8 mouse cellular contexts compared by ENCODE assay signal in the genomic region with DNA sequence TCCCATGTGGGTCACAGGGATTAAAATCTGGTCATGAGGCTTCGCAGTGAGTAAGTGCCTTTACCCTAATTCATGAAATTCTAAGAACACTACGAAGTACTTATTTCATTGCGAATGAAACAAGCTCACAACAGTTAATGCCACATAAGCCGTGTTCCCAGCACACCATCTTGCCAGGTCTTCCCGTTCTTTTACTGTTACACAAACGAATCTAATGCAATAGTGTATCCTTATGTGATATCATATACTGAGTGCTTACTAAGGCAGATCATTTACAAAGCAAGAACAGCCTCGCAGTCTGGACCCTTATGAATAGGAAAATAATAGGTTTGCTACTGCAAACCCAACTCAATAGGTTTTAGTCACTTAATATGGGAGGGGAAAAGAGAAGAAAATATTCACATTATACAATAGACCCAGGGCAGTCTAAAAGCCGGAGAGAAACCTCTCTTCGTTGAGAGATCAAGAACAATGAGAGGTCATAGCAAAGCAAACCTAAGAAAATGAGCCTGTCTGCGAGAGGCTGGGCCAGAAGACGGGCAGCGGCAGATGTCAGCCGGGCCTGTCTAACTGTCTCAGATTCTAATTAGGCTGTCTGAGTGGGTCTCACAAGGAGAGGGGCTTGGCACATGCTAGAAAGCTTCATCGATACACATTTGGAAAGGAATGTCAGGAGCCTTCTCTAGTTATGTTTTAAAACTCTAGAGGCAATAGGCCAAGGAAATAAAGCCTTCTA. TPM values are rescaled to one million over a fixed set of nuclear protein-coding genes. Genes with fewer than 3 reads are reported as not detected.
DNase-seq lines count a peak whose midpoint lies in the region; ATAC-seq and TF ChIP-seq lines count a peak whose summit lies in the region.

No protein-coding gene starts in this region.

- H3K9ac ChIP-seq in kidney, embryonic 16.5 days (replicated peaks; ENCODE audit: low read length) = peak overlapping the region; percentile 82
- H3K9ac ChIP-seq in heart, embryonic 16.5 days (ENCODE audit: low read length) = peak overlapping the region; percentile 94

- no peak for TF ChIP-seq POLR2A in bone marrow macrophage, adult 2 months (IDR thresholded peaks at IDR 0.05; ENCODE audit: borderline replicate concordance, low read depth, low read length)

- H3K4me2 ChIP-seq in kidney, embryonic 16.5 days (replicated peaks; ENCODE audit: low read depth, low read length) = peak overlapping the region; percentile 79
- H3K4me2 ChIP-seq in heart, embryonic 16.5 days (ENCODE audit: low read depth, low read length) = peak overlapping the region; percentile 86

- ATAC-seq in kidney, embryonic 16.5 days (ENCODE audit: low FRiP score, low TSS enrichment) = peak; percentile 8; the same call in 1 of the 2 replicates
- no peak for ATAC-seq in heart, embryonic 16.5 days (replicated peaks; ENCODE audit: extremely low read depth, insufficient read depth, low FRiP score)

- no peaks in the 10 kb centered on the region for H3K27me3 ChIP-seq in kidney, embryonic 16.5 days (ENCODE audit: insufficient read depth, low read length)
- H3K27me3 ChIP-seq in heart, embryonic 16.5 days (ENCODE audit: control insufficient read depth, insufficient read depth, low read length) = no peaks in the 10 kb centered on the region

- peak overlapping the region; percentile 79 for H3K4me3 ChIP-seq in kidney, embryonic 16.5 days (ENCODE audit: low read length)
- H3K4me3 ChIP-seq in bone marrow macrophage, adult 2 months (ENCODE audit: insufficient read depth, low read length) = peak overlapping the region; percentile 73
- H3K4me3 ChIP-seq in heart, embryonic 16.5 days (ENCODE audit: low read length) = peak overlapping the region; percentile 86
- H3K4me3 ChIP-seq in macrophage (ENCODE audit: inconsistent target) = peak overlapping the region; percentile 90

- WGBS in kidney, embryonic 16.5 days = 41% methylated on average over 14 of the region's 14 CpGs
- WGBS in heart, embryonic 16.5 days = 31% methylated on average over 14 of the region's 14 CpGs
- 43% methylated on average over 13 of the region's 14 CpGs for WGBS in macrophage (ENCODE audit: missing documents)

- peaks cover 15% of the 10 kb centered on the region for H3K36me3 ChIP-seq in kidney, embryonic 16.5 days (ENCODE audit: insufficient read depth, low read length)
- H3K36me3 ChIP-seq in heart, embryonic 16.5 days (ENCODE audit: control insufficient read depth, insufficient read depth) = peaks cover 9% of the 10 kb centered on the region
- peaks cover 16% of the 10 kb centered on the region; the same call in 1 of the 2 replicates for H3K36me3 ChIP-seq in macrophage (ENCODE audit: inconsistent target)

- TF ChIP-seq CTCF in bone marrow macrophage, adult 2 months (IDR thresholded peaks at IDR 0.05; ENCODE audit: low read depth, low read length) = no peak

- no peaks in the 10 kb centered on the region for H3K9me3 ChIP-seq in kidney, embryonic 16.5 days (ENCODE audit: low read length)
- no peaks in the 10 kb centered on the region for H3K9me3 ChIP-seq in heart, embryonic 16.5 days (replicated peaks; ENCODE audit: control insufficient read depth, low read length)

- H3K27ac ChIP-seq in kidney, embryonic 16.5 days (ENCODE audit: low read length) = peak overlapping the region; percentile 93
- 0 out of 2 replicates have a peak overlapping the region, but pooled peaks have one; percentile 51 for H3K27ac ChIP-seq in bone marrow macrophage, adult 2 months (ENCODE audit: insufficient read depth, low read depth, low read length)
- H3K27ac ChIP-seq in heart, embryonic 16.5 days (ENCODE audit: low read length) = peak overlapping the region; percentile 97
- H3K27ac ChIP-seq in macrophage = peak overlapping the region; percentile 86

- peaks cover 7% of the 10 kb centered on the region for H3K4me1 ChIP-seq in kidney, embryonic 16.5 days (ENCODE audit: insufficient read depth, low read length)
- peaks cover 2% of the 10 kb centered on the region for H3K4me1 ChIP-seq in bone marrow macrophage, adult 2 months (ENCODE audit: control insufficient read depth, insufficient read depth, low read length)
- peaks cover 9% of the 10 kb centered on the region for H3K4me1 ChIP-seq in heart, embryonic 16.5 days (ENCODE audit: control insufficient read depth, insufficient read depth, low read length)

- peaks cover 58% of the 10 kb centered on the region for H3K79me2 ChIP-seq in macrophage (ENCODE audit: inconsistent target)

- DNase-seq in kidney, adult 9 months = no peak
- no peak for DNase-seq in frontal cortex, adult 2 months (ENCODE audit: extremely low spot score in 1 of 2, low spot score in 1 of 2)
- DNase-seq in kidney, postnatal 4 days = no peak
- DNase-seq in layer of hippocampus, adult 11-12 months (ENCODE audit: low spot score) = no peak

RNA-seq across cellular contexts. Expression of gene Abracl, which starts 1.3 kb away (rescaled TPM):
- 102 and 111 TPM in 2 replicates for polyA plus RNA-seq in kidney, embryonic 16.5 days (2015; fragmentation: Nextera tagmentation; extraction: Ambion mirVana)
- polyA plus RNA-seq in bone marrow macrophage, adult 2 months (2012; ENCODE audit: insufficient read depth, insufficient read length, missing spikeins) = 107 and 136 TPM in 2 replicates
- 152 and 167 TPM in 2 replicates for polyA plus RNA-seq in heart, embryonic 16.5 days (2015; fragmentation: Nextera tagmentation; extraction: Ambion mirVana)
- total RNA-seq in macrophage (2018; cell fraction: chromatin; rRNA removed) = 100 to 1,000 TPM in 4 of 26 experiments, 10 to 100 TPM in 22; 10.5 to 239 (median 57.1) TPM
- 100 to 1,000 TPM; 116 to 314 (median 173) TPM for total RNA-seq in macrophage (2018; cell fraction: cytosol; rRNA removed)
- 100 to 1,000 TPM in 14 of 26 experiments, 10 to 100 TPM in 12; 38.8 to 283 (median 110) TPM for total RNA-seq in macrophage (2018; cell fraction: nucleus; rRNA removed)
- polyA plus RNA-seq in macrophage (2018) = 133 to 163 TPM (median 154 TPM) in 3 replicates
- polyA plus RNA-seq in frontal cortex, adult 2 months (2012; rRNA removed) = 22.5 and 23.2 TPM in 2 replicates

RNA-seq across cellular contexts. Expression of gene Reps1, which starts 33.9 kb away (rescaled TPM):
- 10.0 and 12.8 TPM in 2 replicates for polyA plus RNA-seq in kidney, embryonic 16.5 days (2015; fragmentation: Nextera tagmentation; extraction: Ambion mirVana)
- 23.1 and 27.2 TPM in 2 replicates for polyA plus RNA-seq in bone marrow macrophage, adult 2 months (2012; ENCODE audit: insufficient read depth, insufficient read length, missing spikeins)
- polyA plus RNA-seq in heart, embryonic 16.5 days (2015; fragmentation: Nextera tagmentation; extraction: Ambion mirVana) = 8.2 and 8.3 TPM in 2 replicates
- total RNA-seq in macrophage (2018; cell fraction: chromatin; rRNA removed) = 100 to 1,000 TPM in 16 of 26 experiments, 10 to 100 TPM in 10; 75.3 to 236 (median 110) TPM
- 10 to 100 TPM; 25.1 to 71.1 (median 38.0) TPM for total RNA-seq in macrophage (2018; cell fraction: cytosol; rRNA removed)
- 100 to 1,000 TPM in 7 of 26 experiments, 10 to 100 TPM in 19; 63.7 to 206 (median 82.0) TPM for total RNA-seq in macrophage (2018; cell fraction: nucleus; rRNA removed)
- 21.5 to 32.9 TPM (median 28.9 TPM) in 3 replicates for polyA plus RNA-seq in macrophage (2018)
- polyA plus RNA-seq in frontal cortex, adult 2 months (2012; rRNA removed) = 62.9 and 66.8 TPM in 2 replicates
